Mouse (Mus musculus) liver, embryonic 14.5 days (tissue): ENCODE data around the gene Ube2h.

Experiments used
- CTCF ChIP-seq: IDR thresholded peaks from 2 replicates; pipeline ENCODE4 v1.5.1; 2016; ENCODE audit warnings: antibody characterized with exemption, low read depth, control low read depth
- EP300 ChIP-seq: IDR thresholded peaks from 2 replicates; pipeline ENCODE4 v1.6.1; 2016; ENCODE audit warnings: antibody characterized with exemption, low read depth

DNA sequence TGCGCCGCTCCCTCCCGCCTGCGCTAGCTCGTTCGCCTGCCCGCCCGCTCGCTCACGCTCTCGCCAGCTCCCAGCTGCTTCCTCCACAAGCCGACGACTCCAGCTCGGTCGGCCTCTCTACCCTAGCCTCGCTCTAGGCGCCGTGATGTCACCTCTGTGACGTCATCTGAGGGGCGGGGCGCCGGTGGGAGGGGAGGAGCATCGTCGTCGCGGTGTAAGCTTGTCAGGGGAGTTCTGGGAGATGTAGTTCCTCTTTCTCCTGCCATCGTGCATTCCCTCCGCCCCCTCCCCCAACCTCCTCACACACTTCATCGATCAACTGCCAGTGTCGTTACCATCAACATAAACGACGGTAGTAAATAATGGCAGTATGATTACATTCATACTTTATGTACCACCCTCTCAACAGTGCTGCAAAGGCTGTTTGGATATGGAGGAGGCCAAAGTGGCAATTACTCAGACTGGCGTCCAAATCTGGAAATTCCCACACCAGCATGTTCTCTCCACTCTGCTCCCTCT, at the start of gene Ube2h:
- TF ChIP-seq CTCF (no peak), EP300 (no peak)
